Mouse (Mus musculus): ENCODE results near the gene Mre11a. TPM values are rescaled to one million over a fixed set of nuclear protein-coding genes. Genes with fewer than 3 reads are reported as not detected.

The Mre11a gene
- total and polyA plus RNA-seq, 3 experiments = 27.7 to 47.3 (median 45.7) TPM

GRCm38 (mm10) chr9:14866957-14867356 is 82.5 kb downstream of the Mre11a start (continued):
- no peak for TF ChIP-seq ZMIZ1 (IDR thresholded peaks at IDR 0.05; ENCODE audit: low read depth, low read length)
- no peak for TF ChIP-seq USF1 (IDR thresholded peaks at IDR 0.05; ENCODE audit: low read depth, low read length)
- no peak for TF ChIP-seq TCF12 (IDR thresholded peaks at IDR 0.05; ENCODE audit: low read depth, low read length)
- TF ChIP-seq MEF2A (IDR thresholded peaks at IDR 0.05; ENCODE audit: borderline replicate concordance, low read depth, low read length) = no peak
- no peak for TF ChIP-seq POLR2AphosphoS2 (IDR thresholded peaks at IDR 0.05; ENCODE audit: low read depth, low read length)
- TF ChIP-seq ZC3H11A (IDR thresholded peaks at IDR 0.05; ENCODE audit: low read depth, low read length) = no peak; the same call in 1 of the 2 replicates
- TF ChIP-seq ELF1 (IDR thresholded peaks at IDR 0.05; ENCODE audit: low read depth, low read length) = no peak
- TF ChIP-seq CTCF (conservative IDR thresholded peaks at IDR 0.05 in 1 of 2, IDR thresholded peaks at IDR 0.05 in 1 of 2; ENCODE audit: low read depth in 2 of 2, low read length in 2 of 2) = peak; percentile 60 to 75; a peak in 3 of 4 replicates

- Histone ChIP-seq H3K9ac (ENCODE audit: insufficient read depth, low read depth) (no peak overlapping the region), H3K9me3 (replicated peaks; ENCODE audit: low read length) (no peaks in the 10 kb centered on the region), H3K4me3 (replicated peaks in 1 of 3; ENCODE audit: low read depth in 2 of 3, low read length in 2 of 3, poor library complexity in 1 of 3) (no peak overlapping the region), H3K36me3 (replicated peaks in 1 of 2; ENCODE audit: control insufficient read depth in 1 of 2, insufficient read depth in 1 of 2, low read length in 1 of 2) (no peaks in the 10 kb centered on the region), H3K79me2 (replicated peaks; ENCODE audit: control insufficient read depth, extremely low read depth, insufficient read depth, poor library complexity, severe bottlenecking) (no peaks in the 10 kb centered on the region), H3K4me1 (ENCODE audit: control insufficient read depth in 1 of 2, insufficient read depth in 2 of 2) (peaks cover 0 to 9% of the 10 kb centered on the region in 2 experiments; a peak in 1 of 4 replicates), H3K4me2 (ENCODE audit: insufficient read depth, low read depth, poor library complexity, severe bottlenecking) (no peak overlapping the region), H3K27ac (ENCODE audit: insufficient read depth, low read depth) (no peak overlapping the region), H3K27me3 (replicated peaks) (no peaks in the 10 kb centered on the region)
- TF ChIP-seq SIN3A (IDR thresholded peaks at IDR 0.05; ENCODE audit: low read length) = no peak
- TF ChIP-seq SMC3 (IDR thresholded peaks at IDR 0.05; ENCODE audit: low read depth, low read length) = no peak
- TF ChIP-seq CTCF (conservative IDR thresholded peaks at IDR 0.05 in 1 of 2, IDR thresholded peaks at IDR 0.05 in 1 of 2; ENCODE audit: low read depth in 2 of 2, low read length in 2 of 2) = no peak
- no peak for TF ChIP-seq USF1 (IDR thresholded peaks at IDR 0.05; ENCODE audit: low read depth, low read length)
- TF ChIP-seq KAT2A (IDR thresholded peaks at IDR 0.05; ENCODE audit: insufficient replicate concordance, low read length) = no peak
- TF ChIP-seq TCF12 (IDR thresholded peaks at IDR 0.05; ENCODE audit: low read depth, low read length) = no peak
- TF ChIP-seq POLR2A (IDR thresholded peaks at IDR 0.05; ENCODE audit: low read depth, low read length) = no peak
- no peak for TF ChIP-seq CHD1 (IDR thresholded peaks at IDR 0.05; ENCODE audit: low read depth, low read length)
- no peak for TF ChIP-seq EP300 (IDR thresholded peaks at IDR 0.05; ENCODE audit: low read length)
- DNase-seq (ENCODE audit: extremely low read depth) = no peak
- dilution Hi-C loops (cut with MboI; ENCODE audit: extremely low pct_ligation_motif_present, extremely low pct_unique_long_range_greater_than_20kb, low sequenced_read_pairs) (no loop called here), in situ Hi-C loops (cut with MboI; ENCODE audit: low pct_ligation_motif_present, low pct_unique_long_range_greater_than_20kb, low sequenced_read_pairs) (no loop called here)
These were observed 83.9 kb downstream of the Mre11a start for GRCm38 (mm10) chr9:14868326-14868725.

GRCm38 (mm10) chr9:14870377-14870776 is 85.9 kb downstream of the Mre11a start:
- in situ Hi-C loops (cut with MboI; ENCODE audit: low pct_ligation_motif_present, low pct_unique_long_range_greater_than_20kb, low sequenced_read_pairs) (no loop called here), dilution Hi-C loops (cut with MboI; ENCODE audit: extremely low pct_ligation_motif_present, extremely low pct_unique_long_range_greater_than_20kb, low sequenced_read_pairs) (no loop called here)
- H3K9ac ChIP-seq (ENCODE audit: insufficient read depth, low read depth) = no peak overlapping the region
- no peak for TF ChIP-seq ZKSCAN1 (IDR thresholded peaks at IDR 0.05; ENCODE audit: borderline replicate concordance, low read depth, low read length)
- TF ChIP-seq POLR2AphosphoS2 (IDR thresholded peaks at IDR 0.05; ENCODE audit: low read depth, low read length) = no peak
- no peak for TF ChIP-seq MYC (IDR thresholded peaks at IDR 0.05; ENCODE audit: low read depth, low read length)
- no peak for TF ChIP-seq USF1 (IDR thresholded peaks at IDR 0.05; ENCODE audit: low read depth, low read length)
- TF ChIP-seq TCF12 (IDR thresholded peaks at IDR 0.05; ENCODE audit: low read depth, low read length) = no peak
- TF ChIP-seq HCFC1 (IDR thresholded peaks at IDR 0.05; ENCODE audit: low read depth, low read length) = no peak
- no peak for TF ChIP-seq PAX5 (IDR thresholded peaks at IDR 0.05; ENCODE audit: low read length)
- no peak for TF ChIP-seq ETS1 (conservative IDR thresholded peaks at IDR 0.05; ENCODE audit: low read depth, low read length)
- no peak for TF ChIP-seq RCOR1 (conservative IDR thresholded peaks at IDR 0.05; ENCODE audit: low read depth, low read length)
- no peak for TF ChIP-seq JUND (conservative IDR thresholded peaks at IDR 0.05; ENCODE audit: low read depth, low read length)
- TF ChIP-seq MAX (IDR thresholded peaks at IDR 0.05; ENCODE audit: low read length) = no peak
- TF ChIP-seq NRF1 (IDR thresholded peaks at IDR 0.05; ENCODE audit: low read depth, low read length) = no peak
- no peak for TF ChIP-seq BHLHE40 (IDR thresholded peaks at IDR 0.05; ENCODE audit: low read depth, low read length)
- TF ChIP-seq GABPA (IDR thresholded peaks at IDR 0.05; ENCODE audit: insufficient replicate concordance, low read depth, low read length) = no peak
- no peak overlapping the region for H3K4me2 ChIP-seq (ENCODE audit: insufficient read depth, low read depth, poor library complexity, severe bottlenecking)
- H3K9me3 ChIP-seq (replicated peaks; ENCODE audit: low read length) = no peaks in the 10 kb centered on the region
- peaks cover 0 to 9% of the 10 kb centered on the region in 2 experiments; a peak in 1 of 4 replicates for H3K4me1 ChIP-seq (ENCODE audit: control insufficient read depth in 1 of 2, insufficient read depth in 2 of 2)
- H3K4me3 ChIP-seq (replicated peaks in 1 of 3; ENCODE audit: low read depth in 2 of 3, low read length in 2 of 3, poor library complexity in 1 of 3) = no peak overlapping the region
- no peak for DNase-seq (ENCODE audit: extremely low read depth)
- H3K27ac ChIP-seq (ENCODE audit: insufficient read depth, low read depth) = no peak overlapping the region
- H3K27me3 ChIP-seq (replicated peaks) = no peaks in the 10 kb centered on the region
- no peaks in the 10 kb centered on the region for H3K79me2 ChIP-seq (replicated peaks; ENCODE audit: control insufficient read depth, extremely low read depth, insufficient read depth, poor library complexity, severe bottlenecking)
- H3K36me3 ChIP-seq (replicated peaks in 1 of 2; ENCODE audit: control insufficient read depth in 1 of 2, insufficient read depth in 1 of 2, low read length in 1 of 2) = no peaks in the 10 kb centered on the region

Data from CH12.LX (cell line).